Mouse (Mus musculus) G1E (cell line): ENCODE results near the gene Tnfaip1. TPM values are rescaled to one million over a fixed set of nuclear protein-coding genes. Genes with fewer than 3 reads are reported as not detected.

Experiments used
- ATAC-seq: 2 replicates; pipeline ENCODE4 v1.8.0; 2016; ENCODE audit warnings: mild to moderate bottlenecking; ENCODE audit not compliant: insufficient number of reproducible peaks, poor library complexity, low FRiP score, severe bottlenecking; ENCODE audit errors: extremely low read depth
- DNase-seq: peaks from one replicate; pipeline ENCODE4 v3.0.0; 2012; ENCODE audit warnings: low spot score
- H3K27me3 ChIP-seq: 2 replicates; pipeline ENCODE4 v1.6.1; 2012; ENCODE audit warnings: mild to moderate bottlenecking, low read length, inconsistent platforms; ENCODE audit not compliant: insufficient read depth
- H3K36me3 ChIP-seq: replicated peaks from 2 replicates; pipeline ENCODE3; 2012; ENCODE audit warnings: mild to moderate bottlenecking, inconsistent platforms
- H3K4me1 ChIP-seq: 2 replicates; pipeline ENCODE4 v1.6.1; 2012; ENCODE audit warnings: low read depth, low read length, inconsistent platforms, mixed read lengths; ENCODE audit not compliant: insufficient read depth
- H3K4me3 ChIP-seq: 2 replicates; pipeline ENCODE4 v1.5.1; 2012; ENCODE audit warnings: low read depth, mild to moderate bottlenecking, inconsistent platforms, low read length, moderate library complexity, mixed read lengths
- H3K9me3 ChIP-seq: replicated peaks from 2 replicates; pipeline ENCODE4 v1.6.1; 2012; ENCODE audit warnings: inconsistent platforms
- CTCF ChIP-seq: IDR thresholded peaks from 2 replicates; pipeline ENCODE4 v1.5.1; 2012; ENCODE audit warnings: low read depth, low read length, inconsistent platforms, mixed read lengths
- GATA1 ChIP-seq: IDR thresholded peaks from 2 replicates; pipeline ENCODE4 v1.6.1; 2012; ENCODE audit warnings: borderline replicate concordance, low read length, inconsistent platforms, mixed read lengths
- GATA2 ChIP-seq: IDR thresholded peaks from 2 replicates; pipeline ENCODE4 v1.6.1; 2012; ENCODE audit warnings: low read depth, low read length, inconsistent platforms, borderline replicate concordance
- POLR2AphosphoS5 ChIP-seq: IDR thresholded peaks from 2 replicates; pipeline ENCODE4 v1.6.1; 2012; ENCODE audit warnings: low read depth, low read length, inconsistent platforms; ENCODE audit not compliant: insufficient replicate concordance
- TAL1 ChIP-seq: conservative IDR thresholded peaks from 2 replicates; pipeline ENCODE4 v1.6.1; 2012; ENCODE audit warnings: low read depth, low read length, inconsistent platforms, mixed read lengths
- polyA plus RNA-seq: library from polyadenylated mRNA; stranded (reverse); fragments of >175 nt; gene quantifications from 2 replicates; pipeline ENCODE4 v1.2.3, GENCODE M21; 2012
- total RNA-seq, 2 experiments: library from RNA; stranded (forward) in 1 of 2; stranded (reverse) in 1 of 2; fragments of 200-1000 nt in 1 of 2; fragments of >200 nt in 1 of 2; fragmentation: Nextera tagmentation in 1 of 2; gene quantifications; 2 replicates each; pipeline ENCODE4 v1.2.3; 2014 to 2017

The Tnfaip1 gene
- total and polyA plus RNA-seq, 3 experiments, result 3.8 to 11.7 (median 5.1) TPM

- H3K9me3 ChIP-seq, result no peaks in the 10 kb centered on the region
- peak overlapping the region; percentile 64; the same call in 1 of the 2 replicates for H3K4me3 ChIP-seq
- no peak for TF ChIP-seq GATA1
- TF ChIP-seq POLR2AphosphoS5, result no peak
- TF ChIP-seq TAL1, result no peak
- TF ChIP-seq CTCF, result no peak
- TF ChIP-seq GATA2, result no peak
- DNase-seq (no peak), ATAC-seq (no peak)
- peaks cover 51% of the 10 kb centered on the region for H3K27me3 ChIP-seq
- no peaks in the 10 kb centered on the region for H3K36me3 ChIP-seq
- H3K4me1 ChIP-seq, result peaks cover 21% of the 10 kb centered on the region
These were observed 39.0 kb downstream of the Tnfaip1 start for GRCm38 (mm10) chr11:78497071-78497541.

- Histone ChIP-seq H3K9me3 (no peaks in the 10 kb centered on the region), H3K36me3 (no peaks in the 10 kb centered on the region), H3K27me3 (peaks cover 49% of the 10 kb centered on the region), H3K4me1 (peaks cover 21% of the 10 kb centered on the region), H3K4me3 (no peak overlapping the region)
- DNase-seq, result peak; percentile 52
- TF ChIP-seq GATA2, result no peak
- no peak for ATAC-seq
These were observed 40.2 kb downstream of the Tnfaip1 start for GRCm38 (mm10) chr11:78495904-78496303.

GRCm38 (mm10) chr11:78490781-78491241 is 45.3 kb downstream of the Tnfaip1 start:
- no peak for ATAC-seq
- Histone ChIP-seq H3K36me3 (no peaks in the 10 kb centered on the region), H3K9me3 (no peaks in the 10 kb centered on the region), H3K27me3 (peaks cover 28% of the 10 kb centered on the region), H3K4me3 (peak overlapping the region; percentile 13; the same call in 1 of the 2 replicates), H3K4me1 (no peaks in the 10 kb centered on the region; the same call in 1 of the 2 replicates)
- no peak for DNase-seq
- TF ChIP-seq TAL1 (no peak), CTCF (no peak), GATA2 (no peak), POLR2AphosphoS5 (no peak), GATA1 (no peak)

DNA sequence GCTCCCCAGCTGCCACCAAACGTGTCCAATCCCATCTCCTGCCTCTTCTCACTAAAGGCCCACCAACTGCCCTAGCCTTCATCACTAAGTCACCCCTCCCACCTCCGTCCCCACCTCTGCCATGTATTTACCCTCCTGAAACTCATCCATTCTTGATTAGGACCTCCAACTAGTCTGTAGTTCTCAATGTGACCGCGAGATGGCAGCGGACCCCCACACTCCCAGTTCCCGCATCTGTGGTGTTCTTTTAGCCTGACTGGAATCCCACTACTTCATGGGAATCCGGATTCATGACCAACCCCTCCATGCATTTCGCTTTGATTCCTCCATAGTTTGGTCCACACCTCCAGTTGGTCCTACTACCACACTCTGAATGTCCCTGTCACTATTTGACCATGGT is 48.0 kb downstream of the Tnfaip1 start:
- no peak for ATAC-seq
- no peaks in the 10 kb centered on the region; the same call in 1 of the 2 replicates for H3K4me1 ChIP-seq
- H3K27me3 ChIP-seq, result peaks cover 33% of the 10 kb centered on the region
- TF ChIP-seq POLR2AphosphoS5 (no peak), TAL1 (no peak), GATA1 (no peak), CTCF (peak; percentile 54)
- peak; percentile 68 for DNase-seq
- H3K36me3 ChIP-seq, result no peaks in the 10 kb centered on the region
- no peaks in the 10 kb centered on the region for H3K9me3 ChIP-seq
- no peak overlapping the region for H3K4me3 ChIP-seq

DNA sequence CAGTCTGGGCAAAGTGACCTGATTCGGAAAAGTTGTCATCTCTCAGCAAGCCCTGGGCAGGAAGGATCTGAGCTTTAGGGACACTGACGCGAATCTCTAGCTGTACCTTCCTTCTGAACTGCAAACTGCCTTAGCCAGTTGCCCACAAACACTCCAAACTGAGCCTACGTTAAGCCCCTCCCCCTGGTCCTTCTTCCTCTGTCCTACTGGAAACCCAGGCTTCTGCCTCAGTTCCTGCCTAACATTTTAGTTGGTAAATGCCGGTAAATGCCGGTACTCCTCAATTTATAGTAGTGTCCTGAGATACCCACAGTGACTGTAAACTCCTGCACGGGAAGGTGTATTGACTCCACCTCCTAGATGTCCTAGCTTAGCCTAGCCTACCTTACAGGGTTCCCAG is 52.5 kb downstream of the Tnfaip1 start:
- Histone ChIP-seq H3K4me1 (no peaks in the 10 kb centered on the region), H3K36me3 (no peaks in the 10 kb centered on the region), H3K4me3 (no peak overlapping the region), H3K9me3 (no peaks in the 10 kb centered on the region), H3K27me3 (peaks cover 28% of the 10 kb centered on the region)
- DNase-seq (no peak), ATAC-seq (no peak)
- no peak for TF ChIP-seq CTCF
- TF ChIP-seq GATA1, result no peak
- TF ChIP-seq POLR2AphosphoS5, result no peak
- TF ChIP-seq TAL1, result no peak
- TF ChIP-seq GATA2, result no peak

DNA sequence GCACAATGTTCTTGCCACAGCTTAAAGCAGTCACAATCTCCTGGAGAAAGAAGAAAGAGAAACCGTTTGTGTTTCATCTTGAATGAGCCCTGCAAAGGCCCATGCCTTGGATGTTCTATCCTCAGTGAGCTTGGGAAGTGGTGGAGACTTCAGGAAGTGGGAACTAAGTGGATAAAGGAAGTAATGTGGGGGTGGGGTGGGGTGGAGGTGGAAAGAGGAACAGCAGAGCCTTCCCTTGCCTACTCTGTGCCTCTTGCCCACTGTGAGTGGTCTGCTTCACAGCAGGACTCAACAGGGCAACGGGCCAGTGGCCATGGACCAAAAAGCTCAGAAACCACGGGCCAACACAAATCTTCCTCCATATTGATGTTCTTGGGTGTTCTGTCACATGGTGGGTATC is 60.8 kb downstream of the Tnfaip1 start:
- TF ChIP-seq TAL1 (no peak), CTCF (no peak), GATA1 (no peak), GATA2 (no peak), POLR2AphosphoS5 (no peak)
- peaks cover 20% of the 10 kb centered on the region for H3K27me3 ChIP-seq
- DNase-seq, result no peak
- no peaks in the 10 kb centered on the region for H3K36me3 ChIP-seq
- no peaks in the 10 kb centered on the region for H3K9me3 ChIP-seq
- no peak overlapping the region for H3K4me3 ChIP-seq
- ATAC-seq, result no peak
- H3K4me1 ChIP-seq, result no peaks in the 10 kb centered on the region

Other genes with a start within 250 kb of the Tnfaip1 start
- 2.5 and 3.7 TPM in 2 replicates for gene BC030499, start 245.5 kb downstream of the Tnfaip1 start, total RNA-seq (2014; fragmentation: Nextera tagmentation)
- gene BC030499, start 245.5 kb downstream of the Tnfaip1 start, total RNA-seq (2017), result 0.99 and 1.2 TPM in 2 replicates
- 0.04 TPM in 1 of 2 replicates, not detected in the other for gene BC030499, start 245.5 kb downstream of the Tnfaip1 start, polyA plus RNA-seq
- gene Spag5, start 234.8 kb downstream of the Tnfaip1 start, total RNA-seq (2014; fragmentation: Nextera tagmentation), result 70.7 and 71.3 TPM in 2 replicates
- gene Spag5, start 234.8 kb downstream of the Tnfaip1 start, total RNA-seq (2017), result 60.8 and 66.5 TPM in 2 replicates
- 55.3 and 77.5 TPM in 2 replicates for gene Spag5, start 234.8 kb downstream of the Tnfaip1 start, polyA plus RNA-seq
- 0.83 and 4.3 TPM in 2 replicates for gene Aldoc, start 213.4 kb downstream of the Tnfaip1 start, total RNA-seq (2014; fragmentation: Nextera tagmentation)
- gene Aldoc, start 213.4 kb downstream of the Tnfaip1 start, total RNA-seq (2017), result 10.2 and 12.9 TPM in 2 replicates
- gene Aldoc, start 213.4 kb downstream of the Tnfaip1 start, polyA plus RNA-seq, result 7.2 and 10.6 TPM in 2 replicates
- gene Pigs, start 207.9 kb downstream of the Tnfaip1 start, total RNA-seq (2014; fragmentation: Nextera tagmentation), result 30.5 and 36.8 TPM in 2 replicates
- gene Pigs, start 207.9 kb downstream of the Tnfaip1 start, total RNA-seq (2017), result 13.9 and 14.1 TPM in 2 replicates
- gene Pigs, start 207.9 kb downstream of the Tnfaip1 start, polyA plus RNA-seq, result 60.4 and 74.5 TPM in 2 replicates
- 4.3 and 6.7 TPM in 2 replicates for gene Unc119, start 192.8 kb downstream of the Tnfaip1 start, total RNA-seq (2014; fragmentation: Nextera tagmentation)
- gene Unc119, start 192.8 kb downstream of the Tnfaip1 start, total RNA-seq (2017), result 10.3 and 11.8 TPM in 2 replicates
- gene Unc119, start 192.8 kb downstream of the Tnfaip1 start, polyA plus RNA-seq, result 8.2 and 8.8 TPM in 2 replicates
- gene Foxn1, start 149.8 kb downstream of the Tnfaip1 start, total RNA-seq (2014; fragmentation: Nextera tagmentation), result not detected in 2 replicates
- 0.05 TPM in 1 of 2 replicates, not detected in the other for gene Foxn1, start 149.8 kb downstream of the Tnfaip1 start, total RNA-seq (2017)
- not detected in 2 replicates for gene Foxn1, start 149.8 kb downstream of the Tnfaip1 start, polyA plus RNA-seq
- gene Slc13a2, start 114.1 kb downstream of the Tnfaip1 start, total RNA-seq (2014; fragmentation: Nextera tagmentation), result not detected in 2 replicates
- not detected in 2 replicates for gene Slc13a2, start 114.1 kb downstream of the Tnfaip1 start, total RNA-seq (2017)
- not detected in 2 replicates for gene Slc13a2, start 114.1 kb downstream of the Tnfaip1 start, polyA plus RNA-seq
- gene Slc46a1, start 70.6 kb downstream of the Tnfaip1 start, total RNA-seq (2014; fragmentation: Nextera tagmentation), result not detected in 2 replicates
- 0.11 and 0.12 TPM in 2 replicates for gene Slc46a1, start 70.6 kb downstream of the Tnfaip1 start, total RNA-seq (2017)
- gene Slc46a1, start 70.6 kb downstream of the Tnfaip1 start, polyA plus RNA-seq, result not detected in 2 replicates
- not detected in 2 replicates for gene Sarm1, start 38.6 kb downstream of the Tnfaip1 start, total RNA-seq (2014; fragmentation: Nextera tagmentation)
- gene Sarm1, start 38.6 kb downstream of the Tnfaip1 start, total RNA-seq (2017), result 0.06 and 0.22 TPM in 2 replicates
- not detected in 2 replicates for gene Sarm1, start 38.6 kb downstream of the Tnfaip1 start, polyA plus RNA-seq
- gene Vtn, start 37.2 kb downstream of the Tnfaip1 start, total RNA-seq (2014; fragmentation: Nextera tagmentation), result not detected in 2 replicates
- gene Vtn, start 37.2 kb downstream of the Tnfaip1 start, total RNA-seq (2017), result not detected in 2 replicates
- gene Vtn, start 37.2 kb downstream of the Tnfaip1 start, polyA plus RNA-seq, result not detected in 2 replicates
- not detected in 2 replicates for gene Sebox, start 32.9 kb downstream of the Tnfaip1 start, total RNA-seq (2014; fragmentation: Nextera tagmentation)
- 0.23 TPM in 1 of 2 replicates, not detected in the other for gene Sebox, start 32.9 kb downstream of the Tnfaip1 start, total RNA-seq (2017)
- gene Sebox, start 32.9 kb downstream of the Tnfaip1 start, polyA plus RNA-seq, result not detected in 2 replicates
- 19.7 and 25.8 TPM in 2 replicates for gene Tmem199, start 24.2 kb downstream of the Tnfaip1 start, total RNA-seq (2014; fragmentation: Nextera tagmentation)
- 51.6 and 60.5 TPM in 2 replicates for gene Tmem199, start 24.2 kb downstream of the Tnfaip1 start, total RNA-seq (2017)
- 15.8 and 17.4 TPM in 2 replicates for gene Tmem199, start 24.2 kb downstream of the Tnfaip1 start, polyA plus RNA-seq
- gene Poldip2, start 24.1 kb downstream of the Tnfaip1 start, total RNA-seq (2014; fragmentation: Nextera tagmentation), result 72.5 and 92.3 TPM in 2 replicates
- 62.0 and 72.9 TPM in 2 replicates for gene Poldip2, start 24.1 kb downstream of the Tnfaip1 start, total RNA-seq (2017)
- 66.1 and 73.0 TPM in 2 replicates for gene Poldip2, start 24.1 kb downstream of the Tnfaip1 start, polyA plus RNA-seq
- gene Ift20, start within 50 bp of the Tnfaip1 start, total RNA-seq (2014; fragmentation: Nextera tagmentation), result 139 and 142 TPM in 2 replicates
- 112 and 118 TPM in 2 replicates for gene Ift20, start within 50 bp of the Tnfaip1 start, total RNA-seq (2017)
- 35.4 and 46.3 TPM in 2 replicates for gene Ift20, start within 50 bp of the Tnfaip1 start, polyA plus RNA-seq
- gene Tmem97, start 14.4 kb upstream of the Tnfaip1 start, total RNA-seq (2014; fragmentation: Nextera tagmentation), result 54.8 and 65.1 TPM in 2 replicates
- 67.8 and 70.1 TPM in 2 replicates for gene Tmem97, start 14.4 kb upstream of the Tnfaip1 start, total RNA-seq (2017)
- gene Tmem97, start 14.4 kb upstream of the Tnfaip1 start, polyA plus RNA-seq, result 30.4 and 30.8 TPM in 2 replicates
- 28.4 and 29.4 TPM in 2 replicates for gene Nlk, start 161.0 kb upstream of the Tnfaip1 start, total RNA-seq (2014; fragmentation: Nextera tagmentation)
- gene Nlk, start 161.0 kb upstream of the Tnfaip1 start, total RNA-seq (2017), result 29.6 and 32.9 TPM in 2 replicates
- 7.2 and 8.2 TPM in 2 replicates for gene Nlk, start 161.0 kb upstream of the Tnfaip1 start, polyA plus RNA-seq
- 26.0 and 29.9 TPM in 2 replicates for gene Ccnq, start 215.4 kb upstream of the Tnfaip1 start, total RNA-seq (2014; fragmentation: Nextera tagmentation)
- 36.1 and 41.1 TPM in 2 replicates for gene Ccnq, start 215.4 kb upstream of the Tnfaip1 start, total RNA-seq (2017)
- 50.8 and 51.4 TPM in 2 replicates for gene Ccnq, start 215.4 kb upstream of the Tnfaip1 start, polyA plus RNA-seq